Mouse (Mus musculus): ENCODE measurements around the gene Syce2. TPM values are rescaled to one million over a fixed set of nuclear protein-coding genes. Genes with fewer than 3 reads are reported as not detected.
"Not testable (repeated sequence)": the region's sequence is repeated elsewhere in the genome, so short reads cannot be mapped to it uniquely, and the experiment has no call there.

The Syce2 gene
- 2.9 to 13.7 TPM (median 7.4 TPM) in 3 replicates for total RNA-seq (2017)

- ATAC-seq (replicated peaks; ENCODE audit: insufficient number of reproducible peaks, low FRiP score, low TSS enrichment, poor library complexity, severe bottlenecking) = peak; percentile 62
Observed at GRCm38 (mm10) chr8:84871376-84872308, at the start of gene Syce2. TSS of gene Syce2 (plus strand) at chr8:84872111.

DNA sequence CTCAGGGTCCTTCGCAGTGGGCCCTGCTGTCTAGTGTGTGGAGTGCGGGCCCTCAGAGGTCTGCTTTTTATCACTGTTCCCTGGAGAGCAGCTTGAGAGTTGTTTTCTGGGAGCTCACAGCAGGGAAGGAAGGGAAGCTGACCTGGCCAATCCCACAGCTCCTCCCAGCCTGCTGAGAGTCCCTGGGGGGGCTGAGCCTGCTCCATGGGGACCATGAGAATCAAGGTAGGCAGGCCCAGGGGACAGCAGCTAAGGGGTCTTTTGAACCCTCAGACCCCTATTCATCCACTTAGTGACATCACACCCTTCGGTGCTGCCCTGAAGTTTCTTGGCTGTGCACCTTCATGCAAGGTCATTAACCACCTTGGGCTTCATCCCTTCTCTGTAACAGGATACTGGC is 49.2 kb upstream of the Syce2 start, which contains the start of gene Dand5:
Gene Dand5 (minus strand): TSS at position 101 of the 400 bp plus-strand sequence.
- no peak for ATAC-seq (replicated peaks; ENCODE audit: insufficient number of reproducible peaks, low FRiP score, low TSS enrichment, poor library complexity, severe bottlenecking)

- ATAC-seq (replicated peaks; ENCODE audit: insufficient number of reproducible peaks, low FRiP score, low TSS enrichment, poor library complexity, severe bottlenecking) = peak; percentile 72
Observed at GRCm38 (mm10) chr8:84823653-84824052, 48.3 kb upstream of the Syce2 start.

DNA sequence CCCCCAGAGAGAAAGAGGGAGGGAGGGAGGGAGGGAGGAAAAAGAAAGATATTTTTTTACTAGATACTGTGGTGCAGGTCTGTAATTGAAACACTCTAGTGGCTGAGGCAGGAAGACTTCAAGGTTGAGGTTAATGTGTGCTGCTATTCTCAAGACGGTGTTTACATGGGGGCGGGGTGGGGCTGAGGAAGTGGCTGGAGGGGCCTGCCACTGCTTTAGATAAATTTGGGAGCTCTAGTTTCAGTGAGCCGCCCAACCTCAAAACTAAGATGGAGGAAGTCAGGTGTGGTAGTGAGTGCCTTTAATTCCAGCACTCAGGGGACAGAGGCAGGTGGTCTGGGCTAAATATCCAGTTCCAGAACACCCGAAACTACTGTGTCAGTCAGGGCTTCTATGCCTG is 46.3 kb upstream of the Syce2 start:
- no peak for ATAC-seq (replicated peaks; ENCODE audit: insufficient number of reproducible peaks, low FRiP score, low TSS enrichment, poor library complexity, severe bottlenecking)

DNA sequence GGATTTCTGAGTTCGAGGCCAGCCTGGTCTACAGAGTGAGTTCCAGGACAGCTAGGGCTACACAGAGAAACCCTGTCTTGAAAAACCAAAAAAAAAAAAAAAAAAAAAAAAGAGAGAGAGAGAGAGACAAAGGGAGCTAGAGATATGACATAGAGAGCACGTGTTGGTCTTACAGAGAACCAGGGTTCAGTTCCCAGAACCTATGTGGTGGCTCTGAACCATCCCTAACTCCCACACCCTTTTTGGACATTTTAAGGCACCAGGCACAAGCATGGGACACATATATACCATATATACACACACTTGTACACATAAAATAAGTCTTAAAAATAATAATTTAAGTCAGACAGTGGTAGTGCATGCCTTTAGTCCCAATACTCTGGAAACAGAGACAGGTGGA is 45.4 kb upstream of the Syce2 start:
- ATAC-seq (replicated peaks; ENCODE audit: insufficient number of reproducible peaks, low FRiP score, low TSS enrichment, poor library complexity, severe bottlenecking) = not testable (repeated sequence)

- ATAC-seq (replicated peaks; ENCODE audit: insufficient number of reproducible peaks, low FRiP score, low TSS enrichment, poor library complexity, severe bottlenecking) = peak; percentile 84
Observed at GRCm38 (mm10) chr8:84831490-84831889, 40.4 kb upstream of the Syce2 start, which contains the start of gene Gadd45gip1. TSS of gene Gadd45gip1 (plus strand) at chr8:84831522.

GRCm38 (mm10) chr8:84832034-84832717 is 39.7 kb upstream of the Syce2 start:
- peak; percentile 61 for ATAC-seq (replicated peaks; ENCODE audit: insufficient number of reproducible peaks, low FRiP score, low TSS enrichment, poor library complexity, severe bottlenecking)

DNA sequence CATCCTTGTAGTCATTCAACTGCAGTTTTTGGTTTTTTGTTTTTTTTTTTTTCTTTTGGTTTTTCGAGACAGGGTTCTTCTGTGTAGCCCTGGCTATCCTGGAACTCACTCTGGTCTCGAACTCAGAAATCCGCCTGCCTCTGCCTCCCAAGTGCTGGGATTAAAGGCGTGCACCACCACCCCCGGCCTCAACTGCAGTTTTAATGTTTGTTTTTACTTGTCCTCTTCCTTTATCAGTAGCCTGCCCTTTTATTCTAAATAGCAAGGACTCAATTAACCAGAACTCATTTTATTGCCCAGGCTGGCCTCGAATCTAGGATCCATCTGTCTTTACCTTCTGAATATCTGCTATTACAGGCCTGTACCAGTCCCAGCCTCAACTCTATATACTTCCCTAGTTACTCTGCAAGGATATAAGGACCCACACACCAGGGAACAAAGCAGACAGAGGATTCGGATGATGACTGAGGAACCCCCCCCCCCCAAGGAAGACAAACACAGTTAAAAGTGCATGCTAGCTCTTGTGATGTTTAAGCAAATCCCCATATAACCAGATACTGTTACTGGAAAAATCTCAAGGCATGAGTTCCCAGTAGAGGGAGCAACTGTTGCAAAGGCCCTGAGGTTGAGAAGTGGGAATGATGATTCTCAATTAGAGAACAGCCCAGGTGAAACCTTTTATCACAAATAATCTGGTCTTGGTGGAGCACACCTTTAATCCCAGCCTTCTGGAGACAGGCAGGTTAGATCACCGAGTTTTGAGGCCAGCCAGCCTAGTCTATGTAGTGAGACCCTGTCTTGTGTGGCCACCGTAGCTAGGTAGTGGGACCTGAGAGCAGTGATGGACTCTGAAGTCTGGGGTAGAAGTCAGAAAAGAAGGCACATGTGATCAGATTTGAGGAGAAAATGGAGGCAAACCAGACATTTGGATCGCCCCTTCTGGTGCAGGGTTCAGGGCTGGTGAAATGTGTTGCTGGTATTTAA is 38.9 kb upstream of the Syce2 start:
- no peak for ATAC-seq (replicated peaks; ENCODE audit: insufficient number of reproducible peaks, low FRiP score, low TSS enrichment, poor library complexity, severe bottlenecking)

GRCm38 (mm10) chr8:84834002-84834865 is 37.7 kb upstream of the Syce2 start:
- ATAC-seq (replicated peaks; ENCODE audit: insufficient number of reproducible peaks, low FRiP score, low TSS enrichment, poor library complexity, severe bottlenecking) = no peak

GRCm38 (mm10) chr8:84834866-84835855 is 36.8 kb upstream of the Syce2 start:
- ATAC-seq (replicated peaks; ENCODE audit: insufficient number of reproducible peaks, low FRiP score, low TSS enrichment, poor library complexity, severe bottlenecking) = no peak

- no peak for ATAC-seq (replicated peaks; ENCODE audit: insufficient number of reproducible peaks, low FRiP score, low TSS enrichment, poor library complexity, severe bottlenecking)
Observed at GRCm38 (mm10) chr8:84837149-84837911, 34.6 kb upstream of the Syce2 start.

- no peak for ATAC-seq (replicated peaks; ENCODE audit: insufficient number of reproducible peaks, low FRiP score, low TSS enrichment, poor library complexity, severe bottlenecking)
Observed at GRCm38 (mm10) chr8:84837912-84838470, 33.9 kb upstream of the Syce2 start.

DNA sequence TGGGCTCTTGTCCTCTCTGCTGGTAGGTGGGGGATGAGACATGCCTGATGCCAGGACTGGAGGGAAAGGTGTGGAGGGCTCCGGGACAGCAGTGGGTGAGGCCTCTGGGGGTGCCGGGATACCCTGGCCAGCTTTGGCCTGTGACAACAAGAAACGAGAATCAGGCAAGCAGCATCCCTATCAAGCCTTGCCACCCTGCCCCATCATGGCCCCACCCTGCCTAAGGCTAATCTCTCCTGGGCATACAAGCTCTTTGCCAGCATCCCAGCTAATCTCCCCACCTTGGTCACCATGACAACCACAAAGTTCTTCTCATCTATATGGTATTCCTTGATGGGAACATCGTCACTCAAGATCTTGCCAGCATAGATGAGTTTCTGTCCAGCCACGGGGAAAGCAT is 33.4 kb upstream of the Syce2 start:
- ATAC-seq (replicated peaks; ENCODE audit: insufficient number of reproducible peaks, low FRiP score, low TSS enrichment, poor library complexity, severe bottlenecking) = no peak

- no peak for ATAC-seq (replicated peaks; ENCODE audit: insufficient number of reproducible peaks, low FRiP score, low TSS enrichment, poor library complexity, severe bottlenecking)
Observed at GRCm38 (mm10) chr8:84839411-84839810, 32.5 kb upstream of the Syce2 start.

GRCm38 (mm10) chr8:84839875-84840247 is 32.0 kb upstream of the Syce2 start:
- no peak for ATAC-seq (replicated peaks; ENCODE audit: insufficient number of reproducible peaks, low FRiP score, low TSS enrichment, poor library complexity, severe bottlenecking)
